Mouse (Mus musculus): ENCODE data around the gene Six5.

- TF ChIP-seq POLR2A (IDR thresholded peaks at IDR 0.05; ENCODE audit: control insufficient read depth in 1 of 2, insufficient read depth in 1 of 2, low read depth in 1 of 2, low read length in 2 of 2, poor library complexity in 1 of 2) (no peak), JUND (IDR thresholded peaks at IDR 0.05; ENCODE audit: low read depth, low read length) (no peak), SIN3A (IDR thresholded peaks at IDR 0.05; ENCODE audit: low read length) (peak; percentile 57), POLR2AphosphoS2 (IDR thresholded peaks at IDR 0.05; ENCODE audit: low read length) (no peak), MAX (IDR thresholded peaks at IDR 0.05; ENCODE audit: low read length) (no peak; the same call in 1 of the 2 replicates), CHD2 (IDR thresholded peaks at IDR 0.05; ENCODE audit: low read length) (no peak), USF1 (IDR thresholded peaks at IDR 0.05; ENCODE audit: low read depth, low read length) (no peak), CTCF (IDR thresholded peaks at IDR 0.05 in 2 of 3, conservative IDR thresholded peaks at IDR 0.05 in 1 of 3; ENCODE audit: control insufficient read depth in 1 of 3, insufficient read depth in 1 of 3, low read depth in 2 of 3, low read length in 3 of 3, poor library complexity in 1 of 3, severe bottlenecking in 1 of 3) (no peak), GATA1 (IDR thresholded peaks at IDR 0.05; ENCODE audit: low read depth, low read length) (peak; percentile 63), GABPA (IDR thresholded peaks at IDR 0.05; ENCODE audit: low read depth, low read length) (no peak)
Observed at GRCm38 (mm10) chr7:19147497-19148045, 53.2 kb downstream of the Six5 start.
